Mouse (Mus musculus) midbrain, embryonic 16.5 days (tissue): ENCODE results near the gene Olfr948. TPM values are rescaled to one million over a fixed set of nuclear protein-coding genes. Genes with fewer than 3 reads are reported as not detected.

Source experiments
- ATAC-seq: fragments of 200-750 bp; cut with Nextera tagmentation; 2 replicates; pipeline ENCODE4 v1.8.0; 2017; ENCODE audit warnings: moderate TSS enrichment
- H3K27ac ChIP-seq: fragments of 300-500 bp; sonication (generic); 2 replicates; pipeline ENCODE4 v1.5.1; 2014; ENCODE audit warnings: mild to moderate bottlenecking, low read length, mixed read lengths
- H3K27me3 ChIP-seq: fragments of 300-500 bp; sonication (generic); 2 replicates; pipeline ENCODE4 v1.6.1; 2014; ENCODE audit warnings: low read depth, low read length, mixed read lengths; ENCODE audit not compliant: control insufficient read depth, insufficient read depth
- H3K36me3 ChIP-seq: fragments of 300-500 bp; sonication (generic); 2 replicates; pipeline ENCODE4 v1.6.1; 2014; ENCODE audit warnings: mild to moderate bottlenecking, low read length, moderate library complexity, mixed read lengths; ENCODE audit not compliant: control insufficient read depth, insufficient read depth
- H3K4me1 ChIP-seq: fragments of 300-500 bp; sonication (generic); 2 replicates; pipeline ENCODE4 v1.6.1; 2014; ENCODE audit warnings: mild to moderate bottlenecking, low read length, mixed read lengths; ENCODE audit not compliant: control insufficient read depth, insufficient read depth
- H3K4me2 ChIP-seq: fragments of 300-500 bp; sonication (generic); 2 replicates; pipeline ENCODE4 v1.6.1; 2014; ENCODE audit warnings: mild to moderate bottlenecking, low read length, mixed read lengths
- H3K4me3 ChIP-seq: fragments of 300-500 bp; sonication (generic); 2 replicates; pipeline ENCODE4 v1.5.1; 2014; ENCODE audit warnings: low read depth, mild to moderate bottlenecking, low read length, moderate library complexity, mixed read lengths
- H3K9ac ChIP-seq: fragments of 300-500 bp; sonication (generic); 2 replicates; pipeline ENCODE4 v1.6.1; 2014; ENCODE audit warnings: low read depth, low read length, mixed read lengths
- H3K9me3 ChIP-seq: fragments of 300-500 bp; sonication (generic); replicated peaks from 2 replicates; pipeline ENCODE4 v1.6.1; 2014; ENCODE audit warnings: mild to moderate bottlenecking, low read length, mixed read lengths; ENCODE audit not compliant: control insufficient read depth, poor library complexity, severe bottlenecking
- WGBS: fragments of 180-500 bp; shearing (Covaris S2); extraction: QIAGEN DNeasy Blood & Tissue Kit; methylation state at CpG from one replicate; pipeline ENCODE4 v1.1.7; 2014; 5-methylcytosine and 5-hydroxymethylcytosine counted together
- polyA plus RNA-seq: library from polyadenylated mRNA; unstranded; fragments of >200 nt; fragmentation: Nextera tagmentation; extraction: Ambion mirVana; gene quantifications from 2 replicates; pipeline ENCODE4 v1.2.1, GENCODE M21; 2015

Gene Olfr948
- not detected in 2 replicates for polyA plus RNA-seq

- Histone ChIP-seq H3K27me3 (no peaks in the 10 kb centered on the region), H3K4me1 (no peaks in the 10 kb centered on the region), H3K36me3 (no peaks in the 10 kb centered on the region), H3K27ac (no peak within 1 kb of the TSS), H3K9me3 (no peaks in the 10 kb centered on the region), H3K9ac (no peak within 1 kb of the TSS), H3K4me2 (no peak within 1 kb of the TSS), H3K4me3 (no peak within 1 kb of the TSS)
- ATAC-seq: no peak
Observed at GRCm38 (mm10) chr9:39325945-39326344, at the start of gene Olfr948. Gene Olfr948 (minus strand): TSS chr9:39326045.

GRCm38 (mm10) chr9:39287136-39287535, 38.7 kb downstream of the Olfr948 start:
- H3K4me2 ChIP-seq: no peak overlapping the region
- H3K9ac ChIP-seq: no peak overlapping the region
- no peaks in the 10 kb centered on the region for H3K4me1 ChIP-seq
- no peak overlapping the region for H3K27ac ChIP-seq
- ATAC-seq: no peak
- H3K4me3 ChIP-seq: no peak overlapping the region
- WGBS: 77% methylated on average over 2 of the region's 2 CpGs
- no peaks in the 10 kb centered on the region for H3K9me3 ChIP-seq
- no peaks in the 10 kb centered on the region for H3K27me3 ChIP-seq
- H3K36me3 ChIP-seq: no peaks in the 10 kb centered on the region

- 89% methylated on average over 3 of the region's 3 CpGs for WGBS
- no peak within 1 kb of the TSS for H3K4me3 ChIP-seq
- H3K9me3 ChIP-seq: no peaks in the 10 kb centered on the region
- H3K27me3 ChIP-seq: no peaks in the 10 kb centered on the region
- H3K36me3 ChIP-seq: no peaks in the 10 kb centered on the region
- ATAC-seq: no peak
- H3K4me2 ChIP-seq: no peak within 1 kb of the TSS
- no peaks in the 10 kb centered on the region for H3K4me1 ChIP-seq
- H3K9ac ChIP-seq: no peak within 1 kb of the TSS
- H3K27ac ChIP-seq: no peak within 1 kb of the TSS
Observed at GRCm38 (mm10) chr9:39276718-39277117, 49.1 kb downstream of the Olfr948 start, which contains the start of gene Olfr945. Gene Olfr945 (minus strand): TSS chr9:39276818.

Other genes with a start within 250 kb of the Olfr948 start
- not detected in 2 replicates for gene Olfr938, start 247.2 kb downstream of the Olfr948 start, polyA plus RNA-seq
- not detected in 2 replicates for gene Olfr27, start 197.9 kb downstream of the Olfr948 start, polyA plus RNA-seq
- gene Olfr943, start 159.7 kb downstream of the Olfr948 start, polyA plus RNA-seq: not detected in 2 replicates
- not detected in 2 replicates for gene Olfr944, start 124.1 kb downstream of the Olfr948 start, polyA plus RNA-seq
- not detected in 2 replicates for gene Olfr1537, start 76.1 kb downstream of the Olfr948 start, polyA plus RNA-seq
- not detected in 2 replicates for gene Olfr945, start 49.2 kb downstream of the Olfr948 start, polyA plus RNA-seq
- not detected in 2 replicates for gene Olfr951, start 61.4 kb upstream of the Olfr948 start, polyA plus RNA-seq
- not detected in 2 replicates for gene Olfr952, start 101.1 kb upstream of the Olfr948 start, polyA plus RNA-seq
- not detected in 2 replicates for gene Olfr954, start 130.7 kb upstream of the Olfr948 start, polyA plus RNA-seq
- not detected in 2 replicates for gene Olfr955, start 145.9 kb upstream of the Olfr948 start, polyA plus RNA-seq
- gene Olfr44, start 167.9 kb upstream of the Olfr948 start, polyA plus RNA-seq: not detected in 2 replicates
- not detected in 2 replicates for gene Olfr957, start 189.8 kb upstream of the Olfr948 start, polyA plus RNA-seq
- gene Olfr958, start 228.0 kb upstream of the Olfr948 start, polyA plus RNA-seq: not detected in 2 replicates
- not detected in 2 replicates for gene Olfr959, start 249.5 kb upstream of the Olfr948 start, polyA plus RNA-seq